Mouse (Mus musculus) intestine, embryonic 15.5 days (tissue): ENCODE measurements around the gene Tmem190. TPM values are rescaled to one million over a fixed set of nuclear protein-coding genes. Genes with fewer than 3 reads are reported as not detected.

Source experiments
- ATAC-seq: fragments of 200-750 bp; cut with Nextera tagmentation; 2 replicates; pipeline ENCODE4 v1.8.0; 2017; ENCODE audit warnings: moderate TSS enrichment, moderate library complexity
- H3K27ac ChIP-seq: fragments of 300-500 bp; sonication (generic); 2 replicates; pipeline ENCODE4 v1.5.1; 2015; ENCODE audit warnings: mild to moderate bottlenecking, inconsistent platforms
- H3K27me3 ChIP-seq: fragments of 300-500 bp; sonication (generic); replicated peaks from 2 replicates; pipeline ENCODE4 v1.6.1; 2015; ENCODE audit warnings: inconsistent platforms
- H3K36me3 ChIP-seq: fragments of 300-500 bp; sonication (generic); 2 replicates; pipeline ENCODE4 v1.6.1; 2015; ENCODE audit warnings: inconsistent platforms
- H3K4me1 ChIP-seq: fragments of 300-500 bp; sonication (generic); replicated peaks from 2 replicates; pipeline ENCODE4 v1.6.1; 2015; ENCODE audit warnings: inconsistent platforms
- H3K4me2 ChIP-seq: fragments of 300-500 bp; sonication (generic); replicated peaks from 2 replicates; pipeline ENCODE4 v1.6.1; 2015; ENCODE audit warnings: mild to moderate bottlenecking, inconsistent platforms
- H3K4me3 ChIP-seq: fragments of 300-500 bp; sonication (generic); replicated peaks from 2 replicates; pipeline ENCODE4 v1.5.1; 2015; ENCODE audit warnings: inconsistent platforms
- H3K9ac ChIP-seq: fragments of 300-500 bp; sonication (generic); 2 replicates; pipeline ENCODE4 v1.6.1; 2015; ENCODE audit warnings: inconsistent platforms
- H3K9me3 ChIP-seq: fragments of 300-500 bp; sonication (generic); 2 replicates; pipeline ENCODE4 v1.6.1; 2016; ENCODE audit warnings: inconsistent platforms
- WGBS: fragments of 180-500 bp; shearing (Covaris S2); methylation state at CpG from one replicate; pipeline ENCODE4 v1.1.7; 2015; 5-methylcytosine and 5-hydroxymethylcytosine counted together
- polyA plus RNA-seq: library from polyadenylated mRNA; unstranded; fragments of >200 nt; fragmentation: Nextera tagmentation; extraction: Ambion mirVana; gene quantifications from 2 replicates; pipeline ENCODE4 v1.2.1, GENCODE M21; 2015

Gene Tmem190
- polyA plus RNA-seq = 1.1 and 1.8 TPM in 2 replicates

DNA sequence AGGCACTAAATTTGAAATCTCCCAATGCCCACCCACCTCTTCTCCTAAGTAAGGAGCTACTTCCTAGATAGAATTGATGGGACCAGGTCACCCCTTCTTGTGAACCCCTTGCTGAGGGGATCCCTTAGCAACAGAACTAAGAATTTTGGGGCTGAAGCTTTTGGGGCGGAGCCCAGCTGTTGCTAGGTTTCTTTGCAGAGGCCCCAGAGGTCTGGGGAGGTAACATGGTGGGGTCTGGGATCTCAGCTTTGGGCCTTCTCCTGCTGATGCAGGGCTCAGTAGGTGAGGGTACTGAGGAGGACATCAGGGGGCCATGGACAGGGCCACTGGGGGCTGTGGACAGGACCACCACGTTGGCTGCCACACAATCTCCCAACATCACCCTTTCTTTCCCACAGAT, at the start of gene Tmem190, which contains the start of gene Il11:
Gene Tmem190 (plus strand): TSS at position 179 of the 400 bp plus-strand sequence.
Gene Il11 (minus strand): TSS at position 101 of the 400 bp plus-strand sequence.
- Histone ChIP-seq H3K4me2 (no peak within 1 kb of the TSS), H3K9ac (no peak within 1 kb of the TSS), H3K36me3 (no peaks in the 10 kb centered on the region), H3K9me3 (no peaks in the 10 kb centered on the region), H3K4me1 (0 out of 2 replicates have a peak, but pooled peaks cover 10% of the 10 kb centered on the region), H3K27ac (no peak within 1 kb of the TSS), H3K27me3 (peaks cover 13% of the 10 kb centered on the region), H3K4me3 (no peak within 1 kb of the TSS)
- ATAC-seq = no peak
- WGBS = 83% methylated on average over 2 of the region's 2 CpGs

- no peak overlapping the region for H3K4me3 ChIP-seq
- no peaks in the 10 kb centered on the region for H3K4me1 ChIP-seq
- H3K27ac ChIP-seq = peak overlapping the region; percentile 48; the same call in 1 of the 2 replicates
- peak; percentile 97 for ATAC-seq
- H3K9me3 ChIP-seq = no peaks in the 10 kb centered on the region
- H3K27me3 ChIP-seq = no peaks in the 10 kb centered on the region
- H3K9ac ChIP-seq = no peak overlapping the region
- WGBS = 39% methylated on average over 6 of the region's 6 CpGs
- no peaks in the 10 kb centered on the region for H3K36me3 ChIP-seq
- no peak overlapping the region for H3K4me2 ChIP-seq
These were observed 49.8 kb upstream of the Tmem190 start for GRCm38 (mm10) chr7:4732968-4733392.

- peak overlapping the region; percentile 41 for H3K27ac ChIP-seq
- WGBS = 47% methylated on average over 10 of the region's 10 CpGs
These were observed 43.6 kb upstream of the Tmem190 start for GRCm38 (mm10) chr7:4739041-4739543.

DNA sequence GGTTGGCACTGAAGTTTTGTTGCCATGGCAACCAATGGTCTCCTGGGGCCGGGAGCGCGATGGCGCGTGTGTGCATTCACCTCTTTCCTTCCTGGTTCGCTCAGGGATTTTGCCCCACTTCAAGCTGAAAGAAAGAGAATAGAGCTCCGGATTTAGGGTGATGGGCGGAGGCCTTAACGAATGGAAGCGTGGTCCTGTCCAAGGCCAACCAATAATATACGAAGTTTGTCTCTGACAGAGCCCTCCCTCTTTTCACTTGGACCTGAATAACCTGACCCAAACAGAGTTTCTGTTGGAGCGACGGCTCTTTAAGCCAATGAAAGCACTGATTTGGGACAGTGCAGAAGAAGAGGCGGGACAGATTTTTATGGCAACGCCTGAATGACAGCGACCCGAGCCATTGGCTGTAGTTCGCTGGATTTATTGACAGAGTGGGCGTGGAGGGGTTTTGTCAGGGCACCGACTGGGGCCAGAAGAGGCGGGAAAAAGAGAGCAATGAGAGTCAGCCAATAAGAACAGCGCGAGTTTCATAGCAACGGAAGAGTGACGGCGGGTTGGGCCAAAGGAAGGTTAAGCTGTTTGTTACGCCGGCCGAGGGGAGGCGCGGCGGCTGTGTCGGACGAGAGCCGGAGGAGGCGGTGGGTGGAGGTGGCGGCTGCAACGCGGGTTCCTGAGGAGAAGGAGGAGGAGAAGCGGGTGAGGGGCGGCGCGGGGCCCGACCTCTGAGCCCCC, 43.0 kb upstream of the Tmem190 start, which contains the start of gene Kmt5c:
Gene Kmt5c (plus strand): TSS at position 572 of the 732 bp plus-strand sequence.
- Histone ChIP-seq H3K36me3 (0 out of 2 replicates have a peak, but pooled peaks cover 9% of the 10 kb centered on the region), H3K27me3 (no peaks in the 10 kb centered on the region), H3K4me3 (peak within 1 kb of the TSS; percentile 60), H3K4me2 (peak within 1 kb of the TSS; percentile 83), H3K9ac (peak within 1 kb of the TSS; percentile 77), H3K9me3 (no peaks in the 10 kb centered on the region), H3K4me1 (peaks cover 31% of the 10 kb centered on the region), H3K27ac (peak within 1 kb of the TSS; percentile 86)
- peak; percentile 97 for ATAC-seq
- under 1% methylated on average over 34 of the region's 44 CpGs for WGBS

More at GRCm38 (mm10) chr7:4739041-4739543, 43.6 kb upstream of the Tmem190 start:
- Histone ChIP-seq H3K27me3 (no peaks in the 10 kb centered on the region), H3K4me1 (peaks cover 31% of the 10 kb centered on the region), H3K4me3 (peak overlapping the region; percentile 33), H3K4me2 (peak overlapping the region; percentile 58), H3K36me3 (0 out of 2 replicates have a peak, but pooled peaks cover 6% of the 10 kb centered on the region), H3K9ac (peak overlapping the region; percentile 2; the same call in 1 of the 2 replicates), H3K9me3 (no peaks in the 10 kb centered on the region)
- no peak for ATAC-seq

GRCm38 (mm10) chr7:4740309-4740727, 42.4 kb upstream of the Tmem190 start:
- Histone ChIP-seq H3K4me3 (peak overlapping the region; percentile 60), H3K27me3 (no peaks in the 10 kb centered on the region), H3K9me3 (no peaks in the 10 kb centered on the region), H3K27ac (peak overlapping the region; percentile 86), H3K36me3 (0 out of 2 replicates have a peak, but pooled peaks cover 11% of the 10 kb centered on the region), H3K4me2 (peak overlapping the region; percentile 83), H3K4me1 (peaks cover 31% of the 10 kb centered on the region), H3K9ac (peak overlapping the region; percentile 77)
- ATAC-seq = peak; percentile 48
- WGBS = 0% methylated on average over 14 of the region's 14 CpGs

DNA sequence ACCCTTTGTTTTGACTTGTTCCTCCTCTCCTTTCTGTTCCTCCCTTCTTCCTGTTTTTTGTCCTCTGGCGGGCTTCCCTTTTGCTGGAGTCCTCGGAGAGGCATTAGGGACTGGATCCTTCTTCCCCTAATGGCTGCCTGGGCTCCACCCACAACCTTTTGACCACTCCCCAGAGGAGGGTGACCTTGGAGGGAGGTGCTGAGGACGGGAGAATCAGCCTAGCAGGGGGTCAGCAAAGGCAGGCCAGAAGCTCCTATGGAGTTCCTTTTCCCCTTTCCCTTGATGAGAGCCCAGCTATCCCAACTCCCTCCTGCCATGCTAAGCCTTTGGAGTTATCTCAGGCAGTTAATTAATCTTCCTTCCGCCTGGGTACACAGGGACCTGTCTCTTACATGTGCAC, 41.6 kb upstream of the Tmem190 start:
- H3K36me3 ChIP-seq = 0 out of 2 replicates have a peak, but pooled peaks cover 11% of the 10 kb centered on the region
- H3K9me3 ChIP-seq = no peaks in the 10 kb centered on the region
- peak overlapping the region; percentile 86 for H3K27ac ChIP-seq
- H3K4me1 ChIP-seq = peaks cover 31% of the 10 kb centered on the region
- H3K4me2 ChIP-seq = peak overlapping the region; percentile 83
- peak overlapping the region; percentile 60 for H3K4me3 ChIP-seq
- H3K9ac ChIP-seq = peak overlapping the region; percentile 77
- 0 out of 2 replicates have a peak, but pooled peaks have one; percentile 10 for ATAC-seq
- no peaks in the 10 kb centered on the region for H3K27me3 ChIP-seq
- 2% methylated on average over 4 of the region's 4 CpGs for WGBS

- Histone ChIP-seq H3K4me3 (peak overlapping the region; percentile 60; the same call in 1 of the 2 replicates), H3K27ac (peak overlapping the region; percentile 86; the same call in 1 of the 2 replicates), H3K4me2 (peak overlapping the region; percentile 83), H3K9me3 (no peaks in the 10 kb centered on the region), H3K9ac (no peak overlapping the region), H3K36me3 (peaks cover 18% of the 10 kb centered on the region; the same call in 1 of the 2 replicates), H3K27me3 (no peaks in the 10 kb centered on the region), H3K4me1 (peaks cover 31% of the 10 kb centered on the region)
- 78% methylated on average over 21 of the region's 21 CpGs for WGBS
- ATAC-seq = no peak
These were observed 40.9 kb upstream of the Tmem190 start for GRCm38 (mm10) chr7:4741672-4742481.

- no peak overlapping the region for H3K4me3 ChIP-seq
- no peak for ATAC-seq
- peaks cover 31% of the 10 kb centered on the region for H3K4me1 ChIP-seq
- H3K9me3 ChIP-seq = no peaks in the 10 kb centered on the region
- H3K4me2 ChIP-seq = peak overlapping the region; percentile 83; the same call in 1 of the 2 replicates
- H3K36me3 ChIP-seq = peaks cover 20% of the 10 kb centered on the region; the same call in 1 of the 2 replicates
- no peak overlapping the region for H3K9ac ChIP-seq
- 85% methylated on average over 6 of the region's 6 CpGs for WGBS
- H3K27me3 ChIP-seq = no peaks in the 10 kb centered on the region
- H3K27ac ChIP-seq = no peak overlapping the region
These were observed 40.3 kb upstream of the Tmem190 start for GRCm38 (mm10) chr7:4742482-4742819.

DNA sequence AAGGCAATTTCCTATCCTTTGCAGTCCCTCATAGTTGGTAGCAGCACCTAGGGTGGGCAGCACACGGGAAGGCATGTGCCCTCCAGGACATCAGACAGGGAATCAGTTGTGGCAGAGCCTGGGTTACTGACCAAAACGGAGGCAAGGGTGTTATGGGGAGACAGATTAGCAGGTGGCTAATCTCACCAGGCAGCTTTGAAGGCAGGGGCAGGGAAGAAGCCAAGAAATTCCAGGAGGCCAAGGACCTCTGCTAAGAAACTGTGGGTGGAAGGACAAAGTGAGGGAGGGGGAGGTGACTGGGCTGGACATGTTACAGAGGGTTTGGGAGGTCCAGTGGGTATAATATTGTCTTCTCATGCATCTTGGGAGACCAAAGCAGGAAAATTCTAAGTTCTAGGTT, 39.4 kb upstream of the Tmem190 start:
- no peaks in the 10 kb centered on the region for H3K27me3 ChIP-seq
- no peak overlapping the region for H3K4me2 ChIP-seq
- H3K4me3 ChIP-seq = no peak overlapping the region
- WGBS = 63% methylated on average over 2 of the region's 2 CpGs
- H3K27ac ChIP-seq = no peak overlapping the region
- H3K9ac ChIP-seq = no peak overlapping the region
- no peak for ATAC-seq
- no peaks in the 10 kb centered on the region for H3K9me3 ChIP-seq
- H3K36me3 ChIP-seq = peaks cover 20% of the 10 kb centered on the region; the same call in 1 of the 2 replicates
- H3K4me1 ChIP-seq = peaks cover 31% of the 10 kb centered on the region

- ATAC-seq = no peak
- Histone ChIP-seq H3K9ac (no peak overlapping the region), H3K4me2 (no peak overlapping the region), H3K36me3 (peaks cover 20% of the 10 kb centered on the region; the same call in 1 of the 2 replicates), H3K4me1 (peaks cover 26% of the 10 kb centered on the region), H3K27me3 (no peaks in the 10 kb centered on the region), H3K9me3 (no peaks in the 10 kb centered on the region), H3K4me3 (no peak overlapping the region), H3K27ac (no peak overlapping the region)
- WGBS = 95% methylated on average over 6 of the region's 6 CpGs
These were observed 37.9 kb upstream of the Tmem190 start for GRCm38 (mm10) chr7:4744886-4745285.

- no peak overlapping the region for H3K4me2 ChIP-seq
- H3K36me3 ChIP-seq = peaks cover 22% of the 10 kb centered on the region; the same call in 1 of the 2 replicates
- peaks cover 19% of the 10 kb centered on the region for H3K4me1 ChIP-seq
- H3K9me3 ChIP-seq = no peaks in the 10 kb centered on the region
- ATAC-seq = no peak
- WGBS = 87% methylated on average over 22 of the region's 22 CpGs
- no peak overlapping the region for H3K27ac ChIP-seq
- no peak overlapping the region for H3K4me3 ChIP-seq
- no peak overlapping the region for H3K9ac ChIP-seq
- no peaks in the 10 kb centered on the region for H3K27me3 ChIP-seq
These were observed 36.3 kb upstream of the Tmem190 start for GRCm38 (mm10) chr7:4746326-4746980.
